Mouse (Mus musculus) stomach, postnatal 0 days (tissue): Measurements from ENCODE around the gene Lgr5.

ENCODE experiments used
- CTCF ChIP-seq: IDR thresholded peaks from 2 replicates; pipeline ENCODE4 v1.5.1; 2016; ENCODE audit warnings: antibody characterized with exemption, low read depth, mild to moderate bottlenecking, moderate library complexity
- EP300 ChIP-seq: optimal IDR thresholded peaks from 2 replicates; pipeline ENCODE3; 2016; ENCODE audit warnings: antibody characterized with exemption

GRCm38 (mm10) chr10:115520200-115521080 is 67.1 kb downstream of the Lgr5 start:
- TF ChIP-seq CTCF, result no peak
- no peak for TF ChIP-seq EP300
